Mouse (Mus musculus): Measurements from ENCODE around the gene U90926.
"Not testable (repeated sequence)": the region's sequence is repeated elsewhere in the genome, so short reads cannot be mapped to it uniquely, and the experiment has no call there.

Gene U90926

DNA sequence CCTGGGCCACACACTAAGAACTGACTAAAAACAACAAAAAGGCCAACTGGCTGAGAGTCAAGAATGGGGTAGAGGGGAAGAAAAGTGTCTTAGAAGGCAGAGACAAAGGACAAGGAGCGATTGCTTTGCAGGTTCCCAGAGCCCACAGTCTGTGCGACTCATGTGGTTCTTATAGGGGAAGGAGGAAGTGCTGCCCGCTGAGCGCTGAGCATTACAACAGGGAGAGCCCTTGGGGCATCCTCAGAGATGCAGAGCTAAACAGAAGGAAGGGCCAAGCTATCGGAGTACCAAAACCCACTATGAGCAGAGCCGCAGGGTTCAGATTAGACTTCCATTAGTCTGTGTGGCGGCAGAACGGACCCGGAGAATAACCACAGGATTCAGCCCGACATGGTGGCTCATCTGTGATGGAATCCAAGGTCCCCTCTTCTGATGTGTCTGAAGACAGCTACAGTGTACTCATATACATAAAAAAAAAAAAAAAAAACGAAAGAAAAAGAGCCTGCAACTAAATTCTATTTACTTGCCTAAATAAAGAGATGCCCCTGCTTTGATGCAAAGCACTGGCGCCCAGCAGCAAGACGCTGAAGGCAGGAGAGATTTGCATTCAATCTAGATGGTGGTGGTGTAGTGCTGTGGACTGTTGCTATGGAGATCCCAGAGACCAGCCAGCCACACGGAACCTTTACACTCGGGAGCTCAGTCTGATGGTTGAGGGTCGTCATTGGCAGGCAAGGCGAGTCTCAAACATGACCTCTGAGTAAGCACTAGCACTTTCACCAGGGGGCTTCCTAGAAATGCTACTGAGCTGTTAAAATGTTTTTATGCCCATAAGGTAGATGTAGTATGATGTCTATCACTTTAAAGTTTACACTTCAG is 3.9 kb upstream of the U90926 start:
- DNase-seq (ENCODE audit: low read depth): no peak

DNA sequence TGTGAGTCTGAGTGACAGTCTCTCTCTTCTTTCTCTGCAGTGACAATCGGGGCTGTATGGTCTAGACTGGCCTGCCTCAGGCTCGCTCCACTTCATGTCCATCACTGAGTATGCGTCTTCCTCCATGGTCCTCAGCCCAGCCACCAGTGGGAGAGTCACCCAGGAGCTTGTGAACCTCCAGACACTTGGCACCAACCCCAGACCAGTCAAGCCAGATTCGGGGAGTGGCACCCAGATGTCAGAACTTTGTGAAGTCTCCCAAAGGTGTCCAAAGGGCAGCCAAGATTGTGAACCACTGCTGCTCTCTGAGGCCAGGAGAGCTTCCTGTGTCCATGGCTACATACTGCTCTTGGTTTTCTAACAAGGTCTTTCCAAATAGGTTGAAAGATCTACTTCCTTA is 3.0 kb downstream of the U90926 start:
- DNase-seq (ENCODE audit: low read depth): no peak

DNA sequence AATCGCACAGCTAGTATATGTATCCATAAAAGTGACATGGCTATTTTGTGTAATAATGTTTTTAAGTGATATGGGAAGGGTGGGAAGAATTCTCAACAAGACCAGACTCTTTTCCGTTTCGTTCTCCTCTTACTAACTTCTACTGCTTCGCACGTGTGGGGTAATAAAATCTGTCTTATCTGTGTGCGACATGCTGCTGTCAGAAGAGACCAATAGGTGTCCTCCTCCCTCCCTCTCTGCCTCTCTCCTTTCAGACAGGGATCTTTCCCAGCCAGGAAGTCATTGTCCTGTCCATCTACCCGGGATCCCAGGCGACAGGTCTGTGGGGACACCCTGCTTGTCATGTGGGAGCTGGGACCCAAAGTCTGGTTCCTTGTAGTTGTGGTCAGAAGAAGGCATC is 5.0 kb downstream of the U90926 start:
- DNase-seq (ENCODE audit: low read depth): no peak

DNA sequence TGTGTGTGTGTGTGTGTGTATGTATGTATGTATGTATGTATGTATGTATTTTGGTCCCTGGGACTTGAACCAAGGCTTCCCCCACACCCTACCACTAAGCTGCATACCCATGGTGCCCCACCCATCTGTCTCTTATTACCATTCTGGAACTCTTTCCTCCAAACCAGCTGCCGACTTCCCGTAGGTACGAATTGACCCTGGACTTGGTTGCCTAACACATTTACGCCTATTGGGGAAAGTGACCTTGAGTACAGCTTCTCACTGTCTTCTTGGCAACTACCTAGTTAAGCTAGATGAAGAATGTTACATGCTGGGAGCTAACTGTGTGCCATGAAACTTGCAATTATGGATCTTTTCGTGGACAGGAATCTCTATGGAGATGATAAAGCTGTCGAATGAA is 9.1 kb downstream of the U90926 start:
- no peak for DNase-seq (ENCODE audit: low read depth)

DNA sequence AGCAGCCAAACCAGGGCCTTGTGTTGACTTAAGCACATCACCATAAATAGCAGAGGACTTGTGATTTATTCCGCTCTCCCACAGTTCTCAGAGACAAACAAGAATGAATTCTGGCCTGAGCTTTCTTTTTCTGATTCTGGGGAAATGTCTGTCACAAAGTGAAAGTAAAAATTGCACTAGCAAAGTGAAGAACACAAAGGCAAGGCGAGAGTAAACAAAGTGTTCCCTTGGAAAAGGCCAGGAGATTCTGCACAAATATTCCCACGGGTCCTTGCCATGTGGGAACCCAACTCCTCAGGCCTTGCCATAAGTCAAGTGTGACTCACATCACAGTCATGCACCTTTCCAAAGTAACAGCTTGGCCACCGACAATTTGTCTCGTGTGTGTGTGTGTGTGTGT is 9.5 kb downstream of the U90926 start:
- no peak for DNase-seq (ENCODE audit: low read depth)

DNA sequence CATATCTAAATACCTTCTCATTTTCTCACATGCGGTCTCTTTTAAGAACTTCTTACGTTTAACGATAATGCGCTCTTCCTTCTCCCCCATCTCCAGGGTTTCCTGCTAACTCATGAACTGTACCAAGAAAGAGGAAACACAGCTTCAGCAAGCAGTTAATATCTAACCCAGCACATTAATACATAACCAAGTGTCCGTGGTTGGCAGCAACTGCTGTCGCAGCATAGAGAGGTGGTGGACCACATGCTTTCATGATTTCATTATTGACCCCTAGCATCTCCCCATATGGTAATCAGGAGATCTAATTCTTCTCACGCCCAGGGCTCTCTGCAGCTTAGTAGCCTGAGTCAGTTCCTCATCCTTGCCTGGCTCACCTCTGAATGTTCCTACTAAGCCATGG is 10.0 kb downstream of the U90926 start:
- no peak for DNase-seq (ENCODE audit: low read depth)

DNA sequence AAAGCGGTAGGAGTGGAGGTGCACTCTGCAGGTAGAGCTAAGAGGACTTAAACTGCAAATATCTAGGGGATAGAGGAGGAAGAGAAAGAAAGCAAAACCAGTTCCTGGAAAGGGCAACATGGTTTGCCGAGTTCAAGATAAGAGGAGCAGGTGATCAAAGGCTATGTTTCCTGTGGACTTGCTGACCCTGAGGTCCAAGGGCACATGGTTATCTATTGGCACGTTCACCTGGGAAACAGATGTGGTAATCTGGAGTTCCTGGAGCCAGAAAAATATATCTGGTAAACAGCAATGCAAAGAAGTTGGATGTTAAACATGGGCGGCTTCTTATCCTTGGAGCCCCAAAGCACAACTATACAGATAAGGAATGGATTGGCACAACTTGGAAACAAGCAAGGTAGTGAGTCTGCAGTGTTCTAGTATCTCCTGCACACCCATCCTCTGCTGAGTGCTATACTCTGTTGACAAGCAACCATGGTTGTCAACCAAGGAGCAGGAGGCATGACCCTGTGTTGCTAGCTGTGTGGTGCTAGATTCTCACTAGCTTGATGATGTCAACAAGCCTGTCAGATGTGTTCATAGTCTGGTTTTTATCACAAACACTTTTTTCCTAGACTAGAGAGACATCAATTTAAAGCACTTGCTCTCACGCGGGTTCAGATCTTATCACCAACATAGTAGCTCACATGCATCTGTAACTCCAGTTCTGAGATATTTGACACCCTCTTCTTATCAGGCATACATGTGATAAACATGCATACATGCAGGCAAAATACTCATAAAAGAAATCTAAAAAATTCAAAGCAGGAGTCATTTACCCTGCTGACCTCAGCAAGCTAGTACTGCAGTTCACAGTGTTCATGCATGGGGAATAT is 10.8 kb downstream of the U90926 start:
- DNase-seq (ENCODE audit: low read depth): no peak

DNA sequence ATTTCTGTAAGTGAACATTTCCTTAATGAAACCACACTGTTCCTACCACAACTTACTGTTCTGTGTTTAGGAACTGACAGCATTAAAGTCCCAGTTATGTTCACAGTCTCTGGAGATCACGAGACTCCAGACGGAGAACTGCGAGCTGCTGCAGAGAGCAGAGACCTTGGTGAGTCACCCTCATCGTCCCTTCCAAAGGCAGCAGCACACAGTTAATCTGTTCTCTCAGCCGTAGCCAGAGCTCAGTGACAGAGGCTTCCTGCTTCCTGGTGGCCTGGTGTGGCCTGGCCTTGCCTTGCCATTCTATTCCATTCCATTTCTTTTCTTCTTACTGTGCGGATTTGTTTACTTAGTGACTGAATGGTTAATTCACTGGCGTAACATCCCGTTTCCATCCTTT is 16.9 kb downstream of the U90926 start:
- no peak for DNase-seq (ENCODE audit: low read depth)

DNA sequence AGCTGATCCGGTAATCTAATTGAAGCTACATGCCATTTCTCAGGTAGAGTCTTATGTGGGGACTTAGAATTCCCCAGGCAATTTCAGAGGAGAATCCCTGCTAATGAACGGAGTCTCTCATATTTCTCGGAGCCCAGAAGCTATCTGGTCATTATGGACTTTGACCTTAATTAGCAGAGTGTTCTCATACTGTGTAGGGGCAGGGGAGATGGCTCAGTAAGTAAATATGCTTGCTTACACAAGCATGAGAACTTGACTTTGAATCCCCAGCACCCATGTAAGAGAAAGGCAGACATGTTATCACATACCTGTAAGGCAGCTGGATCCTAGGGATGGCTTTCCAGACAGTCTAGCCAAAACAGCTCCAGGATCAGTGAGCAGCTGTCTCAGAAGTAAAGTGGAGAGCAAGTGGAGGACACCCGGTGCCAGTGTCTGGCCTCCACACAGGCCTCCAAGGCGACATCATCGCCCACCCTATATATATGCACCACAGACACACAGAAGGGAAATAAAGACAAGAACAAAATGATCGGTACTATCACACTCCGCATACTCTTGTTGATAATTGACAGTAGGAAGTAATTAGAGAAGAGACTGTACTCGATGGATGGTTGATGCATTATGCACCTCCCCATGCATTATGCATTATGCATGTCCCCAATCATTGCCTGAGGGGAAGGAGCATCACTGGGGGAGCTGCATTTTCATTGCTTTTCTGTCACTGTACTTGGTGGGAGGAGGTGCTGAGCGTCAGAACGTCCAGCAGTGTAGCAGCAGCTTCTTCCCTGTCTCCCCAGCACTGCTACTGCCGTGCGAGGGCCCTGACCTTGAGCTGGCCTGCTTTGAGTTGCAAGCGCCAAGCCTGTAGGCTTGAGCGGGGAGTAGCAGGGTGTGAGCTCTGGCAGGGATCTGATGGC is 18.1 kb downstream of the U90926 start:
- no peak for DNase-seq (ENCODE audit: low read depth)

DNA sequence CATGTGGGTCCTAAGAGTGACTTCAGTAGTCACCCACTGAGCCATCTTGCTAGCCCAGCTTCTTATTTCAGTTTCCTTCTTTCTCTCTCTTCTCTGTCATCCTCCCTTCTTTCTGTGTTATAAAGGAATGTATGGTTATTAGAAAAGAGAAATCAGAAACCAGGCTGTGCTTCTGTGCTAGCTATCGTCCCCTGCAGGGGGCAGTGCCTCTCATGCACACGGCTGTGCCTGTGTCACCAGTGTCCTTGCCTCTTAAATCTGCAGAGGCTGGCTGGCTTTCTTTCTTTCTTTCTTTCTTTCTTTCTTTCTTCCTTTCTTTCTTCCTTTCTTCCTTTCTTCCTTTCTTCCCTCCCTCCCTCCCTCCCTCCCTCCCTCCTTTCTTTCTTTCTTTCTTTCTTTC is 19.5 kb downstream of the U90926 start:
- not testable (repeated sequence) for DNase-seq (ENCODE audit: low read depth)

DNA sequence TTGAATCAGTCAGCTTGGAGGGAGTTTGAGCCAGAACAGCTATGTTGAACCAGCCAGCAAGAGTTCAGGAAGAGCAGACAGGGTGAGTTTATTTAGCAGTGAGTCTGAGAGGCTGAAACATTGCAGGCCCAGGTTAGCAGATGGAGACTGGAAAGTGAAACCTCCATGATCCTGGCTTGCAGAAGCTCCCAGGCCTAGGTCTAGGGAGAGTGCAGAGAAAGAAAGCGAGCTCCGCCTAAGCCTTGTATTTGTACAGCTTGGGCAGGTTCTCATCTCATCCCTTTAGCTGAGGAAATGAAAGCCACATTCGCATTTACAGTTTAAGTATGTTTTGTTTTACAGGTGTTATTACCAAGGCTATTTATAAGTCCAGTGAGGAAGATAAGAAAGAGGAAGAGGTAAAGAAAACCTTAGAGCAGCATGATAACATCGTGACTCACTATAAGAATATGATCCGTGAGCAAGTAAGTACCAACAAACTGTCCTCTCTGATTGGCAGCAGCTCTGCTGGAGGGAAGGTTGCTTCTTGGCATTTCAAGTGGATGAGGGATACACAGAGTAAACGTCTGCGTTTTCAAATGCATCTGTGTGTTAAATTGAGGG is 26.2 kb downstream of the U90926 start:
- DNase-seq (ENCODE audit: low read depth): no peak

DNA sequence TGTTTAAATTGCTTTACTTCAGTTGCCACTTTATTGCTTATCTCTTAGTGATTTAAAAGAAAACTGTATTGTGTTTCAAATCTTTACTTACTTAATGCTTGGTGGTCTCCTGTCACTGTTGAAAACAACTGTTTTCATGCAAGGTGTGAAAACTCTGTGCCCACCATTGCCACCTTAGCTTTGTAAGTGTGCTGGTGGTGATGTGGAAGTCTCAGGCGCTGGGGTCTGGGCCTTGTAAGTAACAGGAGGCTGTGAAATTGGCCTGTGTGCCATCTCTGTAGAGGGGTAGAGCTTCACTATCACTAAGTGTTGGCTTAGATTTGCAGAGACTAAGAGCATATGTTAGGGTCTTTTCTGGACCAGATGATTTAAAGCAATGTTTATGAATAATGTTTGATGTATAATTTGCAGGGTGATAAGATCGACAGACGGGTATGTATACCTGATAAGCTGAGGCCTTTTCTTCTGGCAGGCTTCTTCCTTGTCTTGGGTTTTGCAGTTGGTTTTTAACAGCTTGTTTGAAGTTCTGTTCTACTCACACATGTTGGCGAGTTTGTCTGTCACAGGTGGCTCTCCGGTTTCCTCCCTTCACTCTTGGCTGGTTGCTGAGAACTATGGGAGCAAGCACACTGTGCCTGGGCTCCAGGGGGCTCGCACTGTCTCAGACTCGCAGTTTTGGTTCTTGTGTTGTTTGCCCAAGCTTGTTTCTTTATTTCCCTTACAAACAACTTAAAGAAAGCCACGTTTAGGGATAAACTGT is 32.0 kb downstream of the U90926 start:
- DNase-seq (ENCODE audit: low read depth): no peak

DNA sequence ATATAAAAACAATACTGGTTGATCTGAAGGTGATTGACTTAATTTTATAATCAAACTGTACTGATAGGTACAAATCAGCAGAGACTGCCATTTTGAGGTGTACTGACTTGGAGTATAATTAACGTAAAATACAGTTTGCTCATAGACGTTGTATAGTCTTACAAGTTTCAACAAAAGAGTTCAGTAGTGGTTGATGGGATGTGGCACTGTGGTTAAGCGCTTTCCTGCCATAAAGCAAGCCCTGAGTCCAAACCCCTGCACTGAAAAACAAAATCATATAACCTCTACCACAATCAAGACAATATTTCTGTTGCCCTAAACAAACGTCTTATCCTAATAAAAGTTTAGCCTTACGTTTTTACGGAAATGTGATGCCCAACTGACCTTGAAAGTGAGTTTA is 49.2 kb downstream of the U90926 start:
- DNase-seq (ENCODE audit: low read depth): no peak
